Mouse (Mus musculus) heart, embryonic 13.5 days (tissue): ENCODE data around the gene Itgb2. TPM values are rescaled to one million over a fixed set of nuclear protein-coding genes. Genes with fewer than 3 reads are reported as not detected.

Source experiments
- ATAC-seq: fragments of 200-750 bp; cut with Nextera tagmentation; 2 replicates; pipeline ENCODE4 v1.8.0; 2017; ENCODE audit warnings: moderate TSS enrichment; ENCODE audit not compliant: insufficient number of reproducible peaks, low FRiP score, low TSS enrichment; ENCODE audit errors: extremely low read depth
- H3K27ac ChIP-seq: fragments of 300-500 bp; sonication (generic); replicated peaks from 2 replicates; pipeline ENCODE4 v1.5.1; 2015; ENCODE audit warnings: moderate library complexity, mild to moderate bottlenecking, inconsistent platforms
- H3K27me3 ChIP-seq: fragments of 300-500 bp; sonication (generic); replicated peaks from 2 replicates; pipeline ENCODE4 v1.6.1; 2015; ENCODE audit warnings: mild to moderate bottlenecking, inconsistent platforms
- H3K36me3 ChIP-seq: fragments of 300-500 bp; sonication (generic); 2 replicates; pipeline ENCODE4 v1.6.1; 2015; ENCODE audit warnings: mild to moderate bottlenecking, inconsistent platforms
- H3K4me1 ChIP-seq: fragments of 300-500 bp; sonication (generic); 2 replicates; pipeline ENCODE4 v1.6.1; 2015; ENCODE audit warnings: inconsistent platforms
- H3K4me2 ChIP-seq: fragments of 300-500 bp; sonication (generic); 2 replicates; pipeline ENCODE4 v1.6.1; 2015; ENCODE audit warnings: inconsistent platforms, mild to moderate bottlenecking, moderate library complexity
- H3K4me3 ChIP-seq: fragments of 300-500 bp; sonication (generic); 2 replicates; pipeline ENCODE4 v1.5.1; 2015; ENCODE audit warnings: moderate library complexity, mild to moderate bottlenecking, inconsistent platforms
- H3K9ac ChIP-seq: fragments of 300-500 bp; sonication (generic); 2 replicates; pipeline ENCODE4 v1.6.1; 2015; ENCODE audit warnings: inconsistent platforms, mild to moderate bottlenecking, moderate library complexity
- H3K9me3 ChIP-seq: fragments of 300-500 bp; sonication (generic); 2 replicates; pipeline ENCODE4 v1.6.1; 2016; ENCODE audit warnings: inconsistent platforms
- WGBS: fragments of 180-500 bp; shearing (Covaris S2); methylation state at CpG from one replicate; pipeline ENCODE4 v1.1.7; 2015; ENCODE audit warnings: mixed read lengths; 5-methylcytosine and 5-hydroxymethylcytosine counted together
- polyA plus RNA-seq: library from polyadenylated mRNA; unstranded; fragments of >200 nt; fragmentation: Nextera tagmentation; extraction: Ambion mirVana; gene quantifications from 2 replicates; pipeline ENCODE4 v1.2.1, GENCODE M21; 2015

The Itgb2 gene
- polyA plus RNA-seq, 1 experiment from 2014 or later = 1.5 TPM

DNA sequence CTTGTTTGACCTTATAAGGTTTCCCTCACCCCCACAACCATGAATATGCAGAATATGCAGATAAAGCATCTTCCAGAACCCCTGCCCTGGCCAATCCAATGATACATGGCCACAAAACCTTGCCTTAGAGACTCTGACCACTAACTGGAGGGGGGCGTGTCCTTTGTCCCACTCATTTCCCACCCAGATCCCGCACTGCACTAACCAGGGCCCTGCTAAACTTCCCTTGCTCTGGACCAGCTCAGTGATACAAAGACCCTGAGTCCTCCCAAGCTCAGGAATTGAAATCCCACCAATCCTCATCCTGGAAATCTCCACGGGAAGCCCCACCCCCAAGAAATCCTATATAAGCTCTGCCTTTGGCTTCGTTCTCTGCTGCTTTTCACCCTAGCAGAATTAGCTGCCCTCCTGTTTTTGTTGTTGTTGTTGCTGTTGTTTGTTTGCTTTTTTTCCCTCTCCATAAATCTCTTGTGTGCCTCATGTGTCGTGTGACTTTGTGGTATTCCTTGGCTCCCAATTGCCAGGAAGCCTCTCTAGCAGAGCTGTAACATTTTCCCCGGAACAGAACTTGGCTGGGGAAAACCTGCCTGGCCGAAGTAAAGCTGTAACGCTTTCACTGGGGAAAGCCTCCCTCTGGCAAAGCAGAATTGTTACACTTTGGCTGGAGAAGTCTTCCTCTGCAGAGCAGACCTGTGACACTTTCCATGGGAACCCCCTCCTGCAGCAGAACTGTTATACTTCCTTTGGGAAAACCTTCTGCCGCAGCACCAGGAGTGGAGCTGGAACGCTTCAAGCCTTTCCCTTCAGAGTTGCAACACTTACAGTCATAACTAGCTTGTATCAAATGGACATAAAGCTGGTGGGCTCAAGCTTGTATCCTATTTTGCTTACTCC is 50.2 kb downstream of the Itgb2 start:
- H3K9ac ChIP-seq = peak overlapping the region; percentile 76; the same call in 1 of the 2 replicates
- H3K36me3 ChIP-seq = no peaks in the 10 kb centered on the region
- no peak for ATAC-seq
- H3K9me3 ChIP-seq = no peaks in the 10 kb centered on the region
- H3K27ac ChIP-seq = peak overlapping the region; percentile 94; the same call in 1 of the 2 replicates
- H3K27me3 ChIP-seq = no peaks in the 10 kb centered on the region
- 49% methylated on average over 10 of the region's 10 CpGs for WGBS
- peaks cover 34% of the 10 kb centered on the region for H3K4me1 ChIP-seq
- H3K4me3 ChIP-seq = no peak overlapping the region
- H3K4me2 ChIP-seq = peak overlapping the region; percentile 97

DNA sequence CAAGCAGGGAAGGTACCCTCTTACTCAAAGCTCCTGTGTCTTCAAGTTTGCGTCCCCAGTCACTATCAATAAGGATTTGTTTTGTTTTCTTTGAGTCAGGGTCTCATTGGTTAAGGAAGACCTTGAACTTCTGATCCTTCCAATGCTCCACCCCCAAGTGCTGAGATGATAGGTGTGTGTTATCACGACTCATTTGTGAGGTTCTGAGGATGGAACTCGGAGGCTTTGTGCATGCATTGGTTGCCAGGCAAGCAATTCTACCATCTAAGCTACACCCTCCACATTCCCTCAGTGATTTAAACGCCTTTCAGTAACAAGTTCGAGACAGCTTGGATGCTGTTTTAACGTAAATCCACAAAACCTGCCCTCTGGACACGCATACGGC is 51.0 kb downstream of the Itgb2 start:
- Histone ChIP-seq H3K9me3 (no peaks in the 10 kb centered on the region), H3K27ac (peak overlapping the region; percentile 94), H3K9ac (peak overlapping the region; percentile 76), H3K36me3 (peaks cover under 1% of the 10 kb centered on the region; the same call in 1 of the 2 replicates), H3K4me2 (peak overlapping the region; percentile 97), H3K27me3 (no peaks in the 10 kb centered on the region), H3K4me3 (peak overlapping the region; percentile 80), H3K4me1 (peaks cover 37% of the 10 kb centered on the region)
- 3% methylated on average over 8 of the region's 8 CpGs for WGBS
- no peak for ATAC-seq

DNA sequence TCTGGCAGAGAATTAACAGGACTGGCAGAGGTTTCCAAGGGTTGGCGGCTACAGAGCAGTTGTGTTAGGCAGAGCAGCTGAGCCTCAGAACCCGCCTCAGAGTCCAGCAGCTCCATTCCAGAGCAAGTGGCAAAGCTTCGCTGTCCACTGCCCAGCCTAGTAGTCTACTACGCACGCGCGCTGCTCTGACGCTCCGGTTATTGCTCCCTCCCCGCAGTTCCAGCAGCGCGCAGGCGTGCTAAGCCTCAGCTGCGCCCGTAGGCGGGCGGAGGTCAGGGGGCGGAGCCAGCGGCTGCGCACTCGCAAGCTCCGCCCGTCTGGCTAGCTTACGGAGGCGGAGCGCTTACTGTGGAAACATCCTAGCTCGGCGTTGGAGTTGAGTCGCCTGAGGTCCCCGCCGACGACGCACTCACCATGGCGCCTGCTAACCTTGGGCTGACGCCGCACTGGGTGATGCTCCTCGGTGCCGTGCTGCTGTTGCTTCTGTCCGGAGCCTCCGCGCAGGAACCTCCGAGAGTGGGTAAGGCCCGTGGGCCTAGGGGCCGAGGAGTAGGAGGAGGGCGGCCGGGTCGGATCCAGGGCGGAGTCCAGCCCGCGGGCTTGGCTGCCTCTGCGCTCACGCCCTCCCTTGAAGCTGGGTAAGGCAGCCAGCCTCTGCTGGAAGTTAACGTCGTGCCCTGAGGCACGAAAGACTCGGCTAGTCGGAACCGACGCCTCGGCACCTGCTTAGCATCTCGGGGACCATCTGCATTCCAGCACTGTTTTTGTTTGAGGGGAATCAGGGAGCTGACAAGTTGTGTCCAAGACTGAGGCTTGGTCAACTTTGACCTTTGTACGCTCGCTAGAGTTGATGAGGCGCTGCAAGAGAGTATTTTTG is 51.6 kb downstream of the Itgb2 start, which contains the start of gene Pttg1ip:
Pttg1ip (plus strand) TSS at position 313 of the 877 bp plus-strand sequence.
- WGBS = under 1% methylated on average over 63 of the region's 64 CpGs
- peak within 1 kb of the TSS; percentile 80 for H3K4me3 ChIP-seq
- H3K27ac ChIP-seq = peak within 1 kb of the TSS; percentile 94
- peak within 1 kb of the TSS; percentile 97 for H3K4me2 ChIP-seq
- peak; percentile 97 for ATAC-seq
- no peaks in the 10 kb centered on the region for H3K9me3 ChIP-seq
- peaks cover 43% of the 10 kb centered on the region for H3K4me1 ChIP-seq
- H3K27me3 ChIP-seq = no peaks in the 10 kb centered on the region
- H3K9ac ChIP-seq = peak within 1 kb of the TSS; percentile 92
- H3K36me3 ChIP-seq = peaks cover 7% of the 10 kb centered on the region; the same call in 1 of the 2 replicates

DNA sequence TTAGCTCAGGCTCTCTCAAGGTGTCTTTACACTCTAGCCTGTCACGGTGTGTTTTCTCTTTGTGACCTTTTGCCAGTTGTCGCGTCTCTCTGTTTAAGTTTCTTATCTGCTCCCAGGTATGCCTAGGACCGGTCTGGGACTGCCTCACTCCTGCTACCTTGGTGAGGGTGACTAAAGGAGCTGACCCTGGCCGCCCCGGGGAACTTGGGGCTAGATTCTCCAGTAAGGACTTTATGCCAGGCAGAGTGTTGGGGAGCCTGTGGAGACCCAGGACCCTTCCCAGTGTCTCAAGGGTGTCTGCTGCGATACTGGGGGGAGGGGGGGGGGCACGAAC is 52.2 kb downstream of the Itgb2 start:
- peak overlapping the region; percentile 80 for H3K4me3 ChIP-seq
- H3K9me3 ChIP-seq = no peaks in the 10 kb centered on the region
- no peak for ATAC-seq
- peak overlapping the region; percentile 97 for H3K4me2 ChIP-seq
- H3K27ac ChIP-seq = peak overlapping the region; percentile 94
- H3K4me1 ChIP-seq = peaks cover 46% of the 10 kb centered on the region
- WGBS = 5% methylated on average over 8 of the region's 8 CpGs
- peaks cover 12% of the 10 kb centered on the region for H3K36me3 ChIP-seq
- peak overlapping the region; percentile 92 for H3K9ac ChIP-seq
- H3K27me3 ChIP-seq = no peaks in the 10 kb centered on the region

DNA sequence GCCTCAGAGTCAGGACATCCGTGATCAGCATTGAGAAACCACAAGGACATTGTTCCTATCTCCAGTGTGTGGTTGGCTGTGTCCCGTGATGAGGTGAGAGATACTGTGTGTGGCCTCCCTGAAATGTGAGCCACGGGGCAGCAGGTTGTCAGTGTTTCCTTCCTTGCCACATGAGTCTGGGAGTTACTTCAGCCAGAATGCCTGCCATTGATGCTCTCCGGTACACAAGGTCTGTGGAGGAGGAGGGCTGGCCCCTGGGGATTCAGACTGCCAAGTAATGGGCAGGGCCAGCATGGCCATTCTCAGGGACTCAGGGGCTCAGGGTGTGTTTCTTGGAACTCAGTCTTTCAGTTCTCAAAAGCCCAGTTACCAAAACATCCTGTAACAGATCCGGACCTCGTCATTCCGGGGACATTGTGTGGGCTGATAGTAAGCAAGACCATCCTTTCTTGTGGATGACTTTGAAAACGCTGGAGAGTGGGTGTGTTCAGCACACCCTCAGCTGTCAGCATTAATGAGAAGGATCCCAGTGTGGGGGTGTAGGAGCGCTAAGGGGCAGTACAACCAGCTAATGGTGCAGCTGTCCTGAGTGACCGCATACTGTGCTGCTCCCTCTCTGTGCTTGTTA is 53.9 kb downstream of the Itgb2 start:
- Histone ChIP-seq H3K4me2 (peak overlapping the region; percentile 97), H3K9ac (peak overlapping the region; percentile 50; the same call in 1 of the 2 replicates), H3K36me3 (peaks cover 29% of the 10 kb centered on the region), H3K27me3 (no peaks in the 10 kb centered on the region), H3K9me3 (no peaks in the 10 kb centered on the region), H3K4me1 (peaks cover 62% of the 10 kb centered on the region), H3K27ac (peak overlapping the region; percentile 42; the same call in 1 of the 2 replicates), H3K4me3 (peak overlapping the region; percentile 6; the same call in 1 of the 2 replicates)
- no peak for ATAC-seq
- 54% methylated on average over 10 of the region's 10 CpGs for WGBS

DNA sequence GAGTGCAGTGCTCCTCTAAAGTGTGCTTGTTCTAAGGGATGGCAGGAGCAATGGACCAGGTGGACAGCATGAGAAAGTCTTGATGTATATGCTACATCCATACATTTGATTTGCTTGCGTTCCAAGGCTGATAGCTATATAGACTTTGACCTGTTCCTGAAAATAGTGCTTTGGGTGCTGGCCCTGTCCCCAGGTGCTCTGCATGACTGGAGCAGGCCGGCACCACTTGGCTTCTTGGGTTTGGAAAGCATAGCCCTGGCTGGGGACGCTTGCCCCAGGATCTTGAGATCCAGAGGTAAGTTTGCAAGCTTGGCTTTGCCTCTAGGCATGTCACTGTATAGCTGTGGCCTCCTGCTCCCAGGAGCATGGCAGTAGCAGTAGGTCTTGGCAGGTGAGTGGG is 56.6 kb downstream of the Itgb2 start:
- Histone ChIP-seq H3K27ac (no peak overlapping the region), H3K9me3 (no peaks in the 10 kb centered on the region), H3K4me2 (no peak overlapping the region), H3K27me3 (no peaks in the 10 kb centered on the region), H3K36me3 (peaks cover 48% of the 10 kb centered on the region), H3K4me1 (peaks cover 73% of the 10 kb centered on the region), H3K9ac (no peak overlapping the region), H3K4me3 (no peak overlapping the region)
- 89% methylated on average over 3 of the region's 3 CpGs for WGBS
- no peak for ATAC-seq

DNA sequence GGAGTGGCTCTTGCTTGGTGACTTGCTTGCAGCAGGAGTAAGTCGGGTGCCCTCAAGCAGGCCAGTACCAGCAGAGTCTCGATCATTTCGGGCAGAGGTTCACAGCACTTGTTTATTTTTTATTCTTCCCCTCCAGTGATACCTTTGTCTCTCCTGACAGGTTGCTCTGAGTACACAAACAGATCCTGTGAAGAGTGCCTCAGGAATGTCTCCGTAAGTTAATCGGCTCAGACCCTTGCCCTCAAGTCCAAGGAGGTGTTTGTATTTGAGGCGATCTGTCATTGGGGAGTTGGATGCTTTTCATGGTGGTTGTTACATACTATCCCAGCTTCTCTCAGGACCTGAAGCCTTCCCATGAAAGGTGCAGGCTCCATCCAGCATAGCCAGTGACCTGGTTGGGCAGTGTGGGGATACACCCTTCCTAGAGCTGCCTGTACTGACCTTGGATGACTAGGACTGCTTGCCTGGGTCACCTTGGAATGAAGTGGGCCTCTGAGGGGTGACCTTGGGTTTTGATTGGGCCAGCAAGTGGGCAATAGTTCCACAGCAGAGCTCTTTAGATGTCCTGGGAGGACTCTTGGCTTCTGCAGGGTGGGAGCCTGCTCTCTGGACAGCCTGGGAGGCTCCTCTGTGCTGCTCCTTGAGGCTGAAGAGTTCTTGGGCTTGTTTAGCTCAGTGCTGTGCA is 57.2 kb downstream of the Itgb2 start:
- Histone ChIP-seq H3K27ac (no peak overlapping the region), H3K9me3 (no peaks in the 10 kb centered on the region), H3K4me2 (no peak overlapping the region), H3K36me3 (peaks cover 54% of the 10 kb centered on the region), H3K27me3 (no peaks in the 10 kb centered on the region), H3K9ac (peak overlapping the region; percentile 28; the same call in 1 of the 2 replicates), H3K4me3 (no peak overlapping the region), H3K4me1 (peaks cover 75% of the 10 kb centered on the region)
- ATAC-seq = no peak
- WGBS = 91% methylated on average over 6 of the region's 6 CpGs

DNA sequence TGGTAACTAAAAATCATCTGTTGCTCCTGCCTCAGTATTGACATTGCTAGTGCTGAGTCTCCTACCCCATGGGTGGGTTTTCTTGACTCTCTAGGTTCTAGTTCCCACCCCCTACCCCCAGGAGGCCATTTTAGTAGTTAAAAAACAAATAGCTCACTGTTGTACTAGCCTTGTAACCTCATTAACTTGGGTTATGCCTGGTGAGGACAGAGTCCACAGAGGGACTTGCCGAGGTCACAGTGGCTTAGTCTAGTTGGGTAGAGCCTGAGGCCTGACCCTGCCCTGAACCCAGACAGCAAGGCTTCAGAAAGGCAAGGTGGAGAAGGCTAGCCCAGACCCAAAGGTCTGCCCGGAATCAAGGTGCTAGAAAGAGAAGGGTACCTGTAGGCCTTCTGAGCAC is 58.0 kb downstream of the Itgb2 start:
- no peak overlapping the region for H3K4me2 ChIP-seq
- no peak overlapping the region for H3K27ac ChIP-seq
- peaks cover 62% of the 10 kb centered on the region for H3K36me3 ChIP-seq
- no peaks in the 10 kb centered on the region for H3K9me3 ChIP-seq
- H3K27me3 ChIP-seq = no peaks in the 10 kb centered on the region
- no peak overlapping the region for H3K9ac ChIP-seq
- H3K4me3 ChIP-seq = no peak overlapping the region
- ATAC-seq = no peak
- H3K4me1 ChIP-seq = peaks cover 67% of the 10 kb centered on the region
- WGBS = 81% methylated on average over 2 of the region's 2 CpGs

DNA sequence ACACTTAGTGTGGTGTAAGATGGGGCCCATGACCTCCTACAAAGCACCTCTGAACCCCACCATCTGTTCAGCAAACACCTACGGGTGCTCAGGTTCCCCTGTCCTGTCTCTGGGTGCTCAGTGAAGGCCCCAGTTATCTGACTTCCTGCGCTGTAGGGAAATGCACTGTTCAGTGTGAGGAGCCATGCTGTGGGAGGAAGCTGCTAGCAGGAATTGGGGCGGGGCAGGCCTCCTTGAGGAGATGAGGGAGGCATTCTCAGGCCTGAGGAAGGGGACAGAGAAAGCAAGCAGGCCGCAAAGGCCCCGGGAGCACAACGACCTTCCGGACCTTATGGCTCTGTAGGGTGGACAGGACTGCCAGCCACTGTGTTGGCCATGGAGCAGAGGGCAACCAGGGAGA is 59.1 kb downstream of the Itgb2 start:
- Histone ChIP-seq H3K27me3 (no peaks in the 10 kb centered on the region), H3K4me2 (peak overlapping the region; percentile 2; the same call in 1 of the 2 replicates), H3K36me3 (peaks cover 73% of the 10 kb centered on the region), H3K4me3 (no peak overlapping the region), H3K4me1 (peaks cover 56% of the 10 kb centered on the region), H3K27ac (peak overlapping the region; percentile 74), H3K9me3 (no peaks in the 10 kb centered on the region), H3K9ac (peak overlapping the region; percentile 37; the same call in 1 of the 2 replicates)
- WGBS = 61% methylated on average over 7 of the region's 7 CpGs
- no peak for ATAC-seq

DNA sequence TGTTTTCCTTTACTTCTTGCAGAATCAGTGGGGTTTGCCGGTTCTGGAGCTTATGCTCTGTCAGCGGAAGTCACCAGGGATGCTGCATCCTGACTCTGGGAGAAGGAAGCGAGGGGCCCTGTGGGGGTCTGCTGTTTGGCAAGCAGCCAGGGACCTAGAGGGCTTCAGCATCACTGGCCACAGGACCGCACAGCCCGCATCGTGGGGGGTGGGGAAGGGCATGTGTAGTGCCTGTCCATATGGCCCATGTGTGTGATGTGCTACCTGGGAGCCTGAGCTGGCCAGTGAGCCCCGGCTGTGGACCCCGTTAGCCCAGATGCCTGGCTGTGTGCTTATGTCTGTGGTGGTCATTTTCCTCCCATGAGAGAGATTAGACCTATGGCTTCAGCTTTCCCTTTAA is 59.7 kb downstream of the Itgb2 start:
- WGBS = 73% methylated on average over 8 of the region's 8 CpGs
- peak overlapping the region; percentile 2; the same call in 1 of the 2 replicates for H3K4me2 ChIP-seq
- H3K4me1 ChIP-seq = peaks cover 55% of the 10 kb centered on the region
- H3K27me3 ChIP-seq = no peaks in the 10 kb centered on the region
- H3K27ac ChIP-seq = peak overlapping the region; percentile 74
- H3K36me3 ChIP-seq = peaks cover 79% of the 10 kb centered on the region
- ATAC-seq = no peak
- H3K4me3 ChIP-seq = no peak overlapping the region
- H3K9me3 ChIP-seq = no peaks in the 10 kb centered on the region
- H3K9ac ChIP-seq = no peak overlapping the region
